Mouse (Mus musculus) inflammation-experienced regulatory T-cells, adult 6 months (primary cell): ENCODE results near the gene Cnpy3. TPM values are rescaled to one million over a fixed set of nuclear protein-coding genes. Genes with fewer than 3 reads are reported as not detected.

Experiments used
- ATAC-seq: one replicate; pipeline ENCODE4 v1.8.0; 2017
- polyA plus RNA-seq, 3 experiments: library from polyadenylated mRNA; unstranded; fragments of 100-300 nt; shearing (Covaris generic); gene quantifications; one replicate each; pipeline ENCODE4 v1.2.1; 2017

The Cnpy3 gene
- polyA plus RNA-seq, 3 experiments from 2014 or later, result 19.1 to 36.3 (median 27.8) TPM

- ATAC-seq, result no peak
Measured at GRCm38 (mm10) chr17:46712442-46712841, 39.6 kb downstream of the Cnpy3 start.

GRCm38 (mm10) chr17:46711612-46712271, 40.3 kb downstream of the Cnpy3 start:
- peak; percentile 31 for ATAC-seq

DNA sequence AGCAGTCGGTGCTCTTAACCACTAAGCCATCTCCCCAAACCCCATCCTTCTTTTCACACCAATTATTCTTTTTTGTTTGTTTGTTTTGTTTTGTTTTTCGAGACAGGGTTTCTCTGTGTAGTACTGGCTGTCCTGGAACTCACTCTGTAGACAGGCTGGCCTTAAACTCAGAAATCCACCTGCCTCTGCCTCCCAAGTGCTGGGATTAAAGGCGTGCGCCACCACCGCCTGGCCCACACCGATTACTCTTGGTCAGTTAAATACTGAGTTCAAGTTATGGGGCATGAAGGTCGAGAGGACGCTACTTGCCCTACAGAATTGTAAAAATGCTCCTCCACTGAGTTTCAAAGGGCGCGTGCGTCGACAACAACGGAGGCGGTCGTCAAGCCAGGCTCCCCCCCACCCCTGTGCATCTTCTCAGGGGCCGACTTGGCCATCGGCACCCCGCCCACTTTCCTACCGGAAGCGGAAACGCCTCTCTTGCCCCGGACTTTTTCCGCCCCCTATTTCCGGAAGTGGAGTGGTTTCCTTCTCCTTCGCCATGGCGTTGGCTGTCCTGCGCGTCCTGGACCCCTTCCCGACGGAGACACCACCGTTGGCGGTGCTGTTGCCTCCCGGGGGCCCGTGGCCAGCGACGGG, 40.9 kb downstream of the Cnpy3 start, which contains the start of gene Pex6:
Pex6 (plus strand) TSS at position 505 of the 639 bp plus-strand sequence.
- peak; percentile 95 for ATAC-seq

GRCm38 (mm10) chr17:46706375-46707089, 45.5 kb downstream of the Cnpy3 start:
- no peak for ATAC-seq

- peak; percentile 99 for ATAC-seq
Measured at GRCm38 (mm10) chr17:46704887-46705835, 46.9 kb downstream of the Cnpy3 start, which contains the start of gene Ppp2r5d. Gene Ppp2r5d, minus strand, starts transcription at chr17:46705111.

- ATAC-seq, result no peak
Measured at GRCm38 (mm10) chr17:46703971-46704886, 47.8 kb downstream of the Cnpy3 start.

- no peak for ATAC-seq
Measured at GRCm38 (mm10) chr17:46702506-46702905, 49.5 kb downstream of the Cnpy3 start.

DNA sequence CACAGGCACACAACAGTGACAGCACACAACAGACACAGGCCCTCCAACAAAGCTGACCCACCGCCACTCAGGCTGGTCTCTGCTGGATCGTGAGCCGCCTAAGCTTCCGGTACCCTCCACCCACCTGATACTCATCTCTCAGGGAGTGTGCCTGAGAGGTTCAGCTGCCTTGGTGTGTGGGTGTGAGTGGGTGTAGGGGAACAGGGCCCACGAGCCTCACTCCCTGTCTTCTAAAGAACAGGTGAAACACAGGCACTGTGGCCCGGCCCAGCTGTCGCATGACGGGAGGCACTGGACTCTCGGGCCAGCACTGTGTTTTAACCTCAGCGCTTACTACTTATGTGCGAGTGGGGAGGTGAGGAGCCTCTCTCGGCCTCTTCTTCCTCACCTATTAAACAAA, 49.9 kb downstream of the Cnpy3 start:
- ATAC-seq, result no peak

DNA sequence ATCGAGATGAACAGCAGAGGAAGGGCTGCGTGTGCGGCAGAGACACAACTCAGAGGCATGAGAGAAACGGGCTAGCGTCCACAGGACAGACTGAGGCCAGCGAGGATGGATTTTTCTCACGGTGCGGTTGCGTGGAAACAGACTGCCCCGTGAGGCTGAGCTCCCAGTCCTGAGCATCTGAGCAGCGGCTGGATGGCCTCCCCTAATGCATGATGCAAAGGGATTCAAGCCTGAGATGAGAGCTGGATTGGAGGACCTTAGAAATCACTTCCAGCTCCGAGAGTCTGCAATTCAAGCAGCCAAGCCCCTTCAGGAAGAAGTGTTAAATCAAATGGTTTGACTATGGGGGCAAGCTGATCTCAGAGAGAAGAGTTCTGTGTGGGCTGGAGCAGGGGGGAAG, 50.5 kb downstream of the Cnpy3 start:
- ATAC-seq, result no peak

DNA sequence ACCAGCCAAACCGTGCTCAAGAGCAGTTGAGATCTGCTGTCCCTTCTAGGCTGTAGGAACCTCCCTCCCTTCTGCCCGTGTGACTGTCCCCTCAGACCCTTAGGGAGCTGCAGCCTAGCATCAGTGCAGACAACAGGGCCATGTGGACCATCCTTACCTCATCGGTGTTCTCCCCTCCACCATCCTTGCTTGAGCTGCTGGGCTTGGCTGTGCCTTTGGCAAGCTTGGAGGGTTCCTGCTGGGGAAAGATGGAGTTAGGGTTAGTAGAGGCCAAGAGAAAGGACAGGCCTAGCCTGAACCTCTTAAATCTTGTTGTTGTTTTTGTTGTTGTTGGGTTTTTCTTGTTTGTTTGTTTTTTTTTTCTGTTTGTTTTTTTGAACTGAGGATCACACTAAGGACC, 52.1 kb downstream of the Cnpy3 start:
- ATAC-seq, result no peak

- ATAC-seq, result no peak
Measured at GRCm38 (mm10) chr17:46699245-46699644, 52.8 kb downstream of the Cnpy3 start.

DNA sequence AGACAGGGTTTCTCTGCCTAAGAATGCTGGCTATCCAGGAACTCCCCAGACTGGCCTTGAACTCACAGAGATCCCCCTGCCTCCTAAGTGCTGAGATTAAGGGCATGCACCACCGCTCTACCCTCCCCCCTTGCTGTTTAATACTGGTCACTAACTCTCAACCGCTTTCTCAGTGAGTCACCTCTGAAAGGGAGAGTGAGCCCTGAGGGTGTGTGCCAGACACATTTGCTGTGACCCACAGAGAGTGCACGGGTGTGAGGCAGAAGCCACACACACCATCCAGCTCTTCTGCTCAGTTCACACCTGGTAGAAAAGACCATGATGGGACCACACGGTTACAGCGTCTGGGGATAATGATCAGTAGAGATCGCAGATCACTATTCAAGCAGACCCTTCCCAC, 53.5 kb downstream of the Cnpy3 start:
- no peak for ATAC-seq

GRCm38 (mm10) chr17:46694517-46695063, 57.4 kb downstream of the Cnpy3 start:
- ATAC-seq, result no peak

GRCm38 (mm10) chr17:46691390-46691789, 60.6 kb downstream of the Cnpy3 start:
- no peak for ATAC-seq

DNA sequence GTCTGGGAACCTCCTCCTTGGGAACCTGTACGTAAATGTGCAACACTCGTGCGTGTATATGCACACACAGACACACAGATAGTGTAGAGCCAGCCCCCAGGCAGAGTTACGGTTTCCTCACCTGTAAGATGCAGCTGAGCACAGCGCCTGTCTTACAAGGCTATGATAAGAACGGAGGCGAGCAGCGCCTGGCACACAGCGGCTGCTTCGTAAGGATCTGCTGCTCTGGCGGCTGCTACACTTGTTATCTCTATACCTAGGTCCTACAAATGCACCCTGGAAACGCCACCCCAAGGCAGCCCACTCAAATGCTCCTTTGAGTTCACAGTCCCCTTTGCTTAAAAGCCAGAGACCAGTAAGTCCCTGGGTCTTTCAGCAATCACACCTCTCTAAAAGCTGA, 61.3 kb downstream of the Cnpy3 start:
- no peak for ATAC-seq

GRCm38 (mm10) chr17:46685913-46686312, 66.1 kb downstream of the Cnpy3 start:
- peak; percentile 79 for ATAC-seq

Other genes starting within 250 kb of the Cnpy3 start
- gene Cul9, start 205.8 kb downstream of the Cnpy3 start, polyA plus RNA-seq, result 1 to 10 TPM in 2 of 3 experiments, under 1 TPM in 1; 0.78 to 7.5 (median 3.1) TPM
- 10 to 100 TPM in 1 of 3 experiments, 1 to 10 TPM in 2; 4.8 to 15.7 (median 7.7) TPM for gene Srf, start 196.0 kb downstream of the Cnpy3 start, polyA plus RNA-seq
- not detected for gene Ptk7, start 122.7 kb downstream of the Cnpy3 start, polyA plus RNA-seq
- gene Klc4, start 106.2 kb downstream of the Cnpy3 start, polyA plus RNA-seq, result 10 to 100 TPM in 1 of 3 experiments, 1 to 10 TPM in 2; 7.6 to 10.1 (median 9.1) TPM
- gene Mrpl2, start 106.0 kb downstream of the Cnpy3 start, polyA plus RNA-seq, result 10 to 100 TPM; 59.1 to 81.9 (median 60.2) TPM
- gene Cul7, start 101.9 kb downstream of the Cnpy3 start, polyA plus RNA-seq, result 1 to 10 TPM; 1.7 to 4.1 (median 2.5) TPM
- gene Rrp36, start 77.9 kb downstream of the Cnpy3 start, polyA plus RNA-seq, result 10 to 100 TPM; 47.3 to 50.7 (median 47.7) TPM
- gene Mea1, start 73.4 kb downstream of the Cnpy3 start, polyA plus RNA-seq, result 100 to 1,000 TPM; 162 to 181 (median 163) TPM
- 10 to 100 TPM; 20.7 to 22.4 (median 21.7) TPM for gene Klhdc3, start 71.3 kb downstream of the Cnpy3 start, polyA plus RNA-seq
- gene Ppp2r5d, start 47.1 kb downstream of the Cnpy3 start, polyA plus RNA-seq, result 10 to 100 TPM; 23.2 to 25.5 (median 23.5) TPM
- gene Pex6, start 40.8 kb downstream of the Cnpy3 start, polyA plus RNA-seq, result 1 to 10 TPM; 3.1 to 4.8 (median 4.6) TPM
- 1 to 10 TPM in 1 of 3 experiments, under 1 TPM in 2; 0.40 to 2.3 (median 0.72) TPM for gene Gnmt, start 23.0 kb downstream of the Cnpy3 start, polyA plus RNA-seq
- gene Ptcra, start 11.5 kb upstream of the Cnpy3 start, polyA plus RNA-seq, result under 1 TPM in 2 of 3 experiments, not detected in 1; 0.44 to 0.47 TPM
- gene 2310039H08Rik, start 20.4 kb upstream of the Cnpy3 start, polyA plus RNA-seq, result 10 to 100 TPM; 16.4 to 17.9 (median 17.3) TPM
- gene Rpl7l1, start 30.5 kb upstream of the Cnpy3 start, polyA plus RNA-seq, result 100 to 1,000 TPM; 120 to 149 (median 139) TPM
- 1 to 10 TPM; 7.6 to 9.2 (median 9.1) TPM for gene Bicral, start 106.3 kb upstream of the Cnpy3 start, polyA plus RNA-seq
- gene Tbcc, start 138.5 kb upstream of the Cnpy3 start, polyA plus RNA-seq, result 10 to 100 TPM in 1 of 3 experiments, 1 to 10 TPM in 2; 9.6 to 10.5 (median 9.9) TPM
- not detected for gene Prph2, start 158.2 kb upstream of the Cnpy3 start, polyA plus RNA-seq